Mouse (Mus musculus): ENCODE measurements around the gene Acsbg1. TPM values are rescaled to one million over a fixed set of nuclear protein-coding genes. Genes with fewer than 3 reads are reported as not detected.

The Acsbg1 gene
- total RNA-seq, 1 experiment from 2014 or later: 86.2 TPM

Small RNA genes within 50 kb of the gene (microRNA-seq; reads per million reads assigned to microRNA genes)
- gene Mir5710: 0 to 0.43 reads per million in 2 experiments

Other genes with a start within 250 kb of the Acsbg1 start
- 13.8 and 17.0 TPM in 2 replicates for gene Dmxl2, start 160.2 kb downstream of the Acsbg1 start, total RNA-seq (2021)
- not detected in 2 replicates for gene Sh2d7, start 122.9 kb downstream of the Acsbg1 start, total RNA-seq (2021)
- gene Cib2, start 101.7 kb downstream of the Acsbg1 start, total RNA-seq (2021): 96.9 and 114 TPM in 2 replicates
- gene Idh3a, start 75.5 kb downstream of the Acsbg1 start, total RNA-seq (2021): 704 and 811 TPM in 2 replicates
- 15.7 and 18.2 TPM in 2 replicates for gene Dnaja4, start 37.0 kb upstream of the Acsbg1 start, total RNA-seq (2021)
- 71.9 and 72.6 TPM in 2 replicates for gene Wdr61, start 72.6 kb upstream of the Acsbg1 start, total RNA-seq (2021)
- gene Crabp1, start 102.9 kb upstream of the Acsbg1 start, total RNA-seq (2021): 6.5 and 8.2 TPM in 2 replicates
- gene Ireb2, start 201.9 kb upstream of the Acsbg1 start, total RNA-seq (2021): 48.8 and 53.9 TPM in 2 replicates